Mouse (Mus musculus) forebrain, embryonic 11.5 days (tissue): Measurements from ENCODE around the gene Slc12a9. TPM values are rescaled to one million over a fixed set of nuclear protein-coding genes. Genes with fewer than 3 reads are reported as not detected.

ENCODE experiments used
- ATAC-seq: fragments of 200-750 bp; cut with Nextera tagmentation; replicated peaks from 2 replicates; pipeline ENCODE4 v1.8.0; 2017; ENCODE audit warnings: moderate TSS enrichment; ENCODE audit not compliant: low FRiP score
- DNase-seq: peaks from one replicate; pipeline ENCODE4 v3.0.0-alpha.2; 2017; ENCODE audit warnings: low spot score
- H3K27ac ChIP-seq: fragments of 300-500 bp; sonication (generic); 2 replicates; pipeline ENCODE4 v1.5.1; 2014; ENCODE audit warnings: low read depth, low read length
- H3K27me3 ChIP-seq: fragments of 300-500 bp; sonication (generic); 2 replicates; pipeline ENCODE4 v1.6.1; 2014; ENCODE audit warnings: mild to moderate bottlenecking, low read length, mixed read lengths; ENCODE audit not compliant: control insufficient read depth, insufficient read depth
- H3K36me3 ChIP-seq: fragments of 300-500 bp; sonication (generic); 2 replicates; pipeline ENCODE4 v1.6.1; 2014; ENCODE audit warnings: mild to moderate bottlenecking, low read length, moderate library complexity, mixed read lengths; ENCODE audit not compliant: control insufficient read depth, insufficient read depth
- H3K4me1 ChIP-seq: fragments of 300-500 bp; sonication (generic); replicated peaks from 2 replicates; pipeline ENCODE4 v1.6.1; 2014; ENCODE audit warnings: low read length, mixed read lengths; ENCODE audit not compliant: control insufficient read depth, insufficient read depth
- H3K4me2 ChIP-seq: fragments of 300-500 bp; sonication (generic); 2 replicates; pipeline ENCODE4 v1.6.1; 2014; ENCODE audit warnings: low read depth, mild to moderate bottlenecking, low read length, moderate library complexity, mixed read lengths; ENCODE audit not compliant: severe bottlenecking
- H3K4me3 ChIP-seq: fragments of 300-500 bp; sonication (generic); 2 replicates; pipeline ENCODE4 v1.5.1; 2014; ENCODE audit warnings: low read depth, low read length
- H3K9ac ChIP-seq: fragments of 300-500 bp; sonication (generic); 2 replicates; pipeline ENCODE4 v1.6.1; 2014; ENCODE audit warnings: low read length
- H3K9me3 ChIP-seq: fragments of 300-500 bp; sonication (generic); 2 replicates; pipeline ENCODE4 v1.6.1; 2016; ENCODE audit warnings: low read length, mixed read lengths; ENCODE audit not compliant: control insufficient read depth
- WGBS: fragments of 180-500 bp; shearing (Covaris S2); extraction: QIAGEN DNeasy Blood & Tissue Kit; methylation state at CpG from one replicate; pipeline ENCODE4 v1.1.7; 2014; 5-methylcytosine and 5-hydroxymethylcytosine counted together
- polyA plus RNA-seq: library from polyadenylated mRNA; unstranded; fragments of >200 nt; fragmentation: Nextera tagmentation; extraction: Ambion mirVana; gene quantifications from 2 replicates; pipeline ENCODE4 v1.2.1, GENCODE M21; 2014

Gene Slc12a9
- polyA plus RNA-seq, 1 experiment from 2014 or later: 10.5 TPM

DNA sequence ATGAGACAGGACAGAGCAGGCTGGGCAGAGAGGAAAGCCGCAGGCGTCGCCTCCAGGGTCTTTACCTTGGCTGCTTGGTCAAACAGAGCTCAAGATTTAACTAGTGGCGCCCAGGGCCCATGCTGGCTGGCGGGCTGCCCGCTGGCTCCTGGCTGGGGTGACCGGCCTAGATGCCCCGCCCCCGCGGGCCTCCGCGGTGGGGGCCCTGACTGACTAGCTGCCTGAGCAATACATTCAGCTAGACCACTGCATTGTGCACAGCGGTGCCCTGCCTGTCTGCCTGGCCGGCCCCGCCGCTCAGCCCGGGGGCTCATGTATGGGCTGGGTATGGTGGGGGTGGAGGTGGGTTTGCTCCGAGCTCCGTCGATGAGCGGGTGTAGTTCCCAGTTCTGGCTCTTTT lies 32.1 kb downstream of the Slc12a9 start:
- Histone ChIP-seq H3K4me3 (no peak overlapping the region), H3K9ac (no peak overlapping the region), H3K4me1 (peaks cover 7% of the 10 kb centered on the region), H3K27me3 (no peaks in the 10 kb centered on the region), H3K36me3 (peaks cover 42% of the 10 kb centered on the region), H3K27ac (no peak overlapping the region), H3K9me3 (no peaks in the 10 kb centered on the region), H3K4me2 (no peak overlapping the region)
- WGBS: 77% methylated on average over 21 of the region's 21 CpGs
- peak; percentile 68 for DNase-seq
- ATAC-seq: no peak

DNA sequence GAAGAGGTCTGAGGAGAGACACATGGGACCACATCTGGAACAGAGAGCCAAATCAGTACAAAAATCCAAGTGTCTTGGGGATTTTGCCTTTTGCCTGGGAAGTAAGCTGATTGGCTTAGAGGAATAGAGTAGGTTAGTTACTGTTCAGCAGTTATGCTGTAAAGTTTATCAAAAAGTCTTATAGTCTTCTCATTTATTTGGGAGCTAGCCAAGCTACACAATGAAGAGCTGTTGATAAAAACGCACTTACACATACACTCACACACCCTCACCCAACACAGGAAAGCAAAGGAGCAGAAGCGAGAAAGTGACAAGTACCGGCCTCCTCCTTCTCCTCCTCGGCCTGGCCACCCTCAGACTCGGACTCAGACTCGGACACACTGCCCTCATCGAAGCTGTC lies 34.2 kb downstream of the Slc12a9 start:
- WGBS: 90% methylated on average over 7 of the region's 7 CpGs

GRCm38 (mm10) chr5:137297126-137297525 lies 36.3 kb downstream of the Slc12a9 start:
- H3K4me3 ChIP-seq: no peak overlapping the region
- H3K36me3 ChIP-seq: peaks cover 40% of the 10 kb centered on the region
- 91% methylated on average over 14 of the region's 14 CpGs for WGBS
- H3K9ac ChIP-seq: no peak overlapping the region
- H3K4me1 ChIP-seq: peaks cover 6% of the 10 kb centered on the region; the same call in 1 of the 2 replicates
- H3K4me2 ChIP-seq: no peak overlapping the region
- ATAC-seq: no peak
- H3K9me3 ChIP-seq: no peaks in the 10 kb centered on the region
- no peak for DNase-seq
- H3K27me3 ChIP-seq: no peaks in the 10 kb centered on the region
- H3K27ac ChIP-seq: no peak overlapping the region

More for the DNA sequence above, 34.2 kb downstream of the Slc12a9 start:
- no peak overlapping the region for H3K4me2 ChIP-seq
- H3K9me3 ChIP-seq: no peaks in the 10 kb centered on the region
- no peak for ATAC-seq
- no peak overlapping the region for H3K27ac ChIP-seq
- no peaks in the 10 kb centered on the region for H3K27me3 ChIP-seq
- no peak overlapping the region for H3K4me3 ChIP-seq
- no peak for DNase-seq
- H3K36me3 ChIP-seq: peaks cover 45% of the 10 kb centered on the region
- peaks cover 6% of the 10 kb centered on the region; the same call in 1 of the 2 replicates for H3K4me1 ChIP-seq
- no peak overlapping the region for H3K9ac ChIP-seq

- no peak for ATAC-seq
- Histone ChIP-seq H3K9me3 (no peaks in the 10 kb centered on the region), H3K36me3 (peaks cover 38% of the 10 kb centered on the region), H3K4me1 (peaks cover 6% of the 10 kb centered on the region; the same call in 1 of the 2 replicates), H3K9ac (no peak overlapping the region), H3K4me2 (no peak overlapping the region), H3K27ac (no peak overlapping the region), H3K27me3 (peaks cover 4% of the 10 kb centered on the region), H3K4me3 (no peak overlapping the region)
- no peak for DNase-seq
- WGBS: 93% methylated on average over 15 of the region's 15 CpGs
Measured at GRCm38 (mm10) chr5:137295712-137296111, 37.7 kb downstream of the Slc12a9 start.

DNA sequence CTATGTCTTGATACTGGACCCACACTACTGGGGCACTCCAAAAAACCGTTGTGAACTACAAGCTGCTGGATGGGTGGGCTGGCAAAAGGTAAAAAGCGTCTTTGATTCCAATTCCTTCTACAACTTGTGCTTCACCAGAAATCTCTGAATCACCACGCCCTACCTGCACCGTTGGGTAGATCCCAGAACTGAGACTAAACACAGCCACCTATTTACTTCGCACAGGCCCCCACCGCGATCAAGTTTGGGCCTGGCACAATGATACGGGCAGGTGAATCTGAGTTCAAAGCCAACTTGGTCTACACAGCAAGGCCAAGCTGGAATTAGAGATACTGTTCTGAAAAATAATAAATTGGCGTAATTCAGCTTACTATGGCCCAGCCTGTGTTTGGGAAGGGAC lies 38.1 kb downstream of the Slc12a9 start:
- DNase-seq: no peak
- no peak overlapping the region; the same call in 1 of the 2 replicates for H3K27ac ChIP-seq
- 80% methylated on average over 9 of the region's 9 CpGs for WGBS
- H3K9ac ChIP-seq: peak overlapping the region; percentile 77
- peaks cover 6% of the 10 kb centered on the region; the same call in 1 of the 2 replicates for H3K4me1 ChIP-seq
- no peaks in the 10 kb centered on the region for H3K9me3 ChIP-seq
- no peak for ATAC-seq
- H3K27me3 ChIP-seq: peaks cover 8% of the 10 kb centered on the region
- peaks cover 36% of the 10 kb centered on the region for H3K36me3 ChIP-seq
- peak overlapping the region; percentile 98 for H3K4me2 ChIP-seq
- peak overlapping the region; percentile 54 for H3K4me3 ChIP-seq

- Histone ChIP-seq H3K4me1 (peaks cover 6% of the 10 kb centered on the region; the same call in 1 of the 2 replicates), H3K9me3 (no peaks in the 10 kb centered on the region), H3K36me3 (peaks cover 31% of the 10 kb centered on the region), H3K27me3 (peaks cover 14% of the 10 kb centered on the region), H3K27ac (peak overlapping the region; percentile 82), H3K9ac (peak overlapping the region; percentile 77), H3K4me2 (peak overlapping the region; percentile 98), H3K4me3 (peak overlapping the region; percentile 54)
- 10% methylated on average over 18 of the region's 18 CpGs for WGBS
- no peak for DNase-seq
- ATAC-seq: peak; percentile 57
Measured at GRCm38 (mm10) chr5:137294744-137295093, 38.7 kb downstream of the Slc12a9 start.

DNA sequence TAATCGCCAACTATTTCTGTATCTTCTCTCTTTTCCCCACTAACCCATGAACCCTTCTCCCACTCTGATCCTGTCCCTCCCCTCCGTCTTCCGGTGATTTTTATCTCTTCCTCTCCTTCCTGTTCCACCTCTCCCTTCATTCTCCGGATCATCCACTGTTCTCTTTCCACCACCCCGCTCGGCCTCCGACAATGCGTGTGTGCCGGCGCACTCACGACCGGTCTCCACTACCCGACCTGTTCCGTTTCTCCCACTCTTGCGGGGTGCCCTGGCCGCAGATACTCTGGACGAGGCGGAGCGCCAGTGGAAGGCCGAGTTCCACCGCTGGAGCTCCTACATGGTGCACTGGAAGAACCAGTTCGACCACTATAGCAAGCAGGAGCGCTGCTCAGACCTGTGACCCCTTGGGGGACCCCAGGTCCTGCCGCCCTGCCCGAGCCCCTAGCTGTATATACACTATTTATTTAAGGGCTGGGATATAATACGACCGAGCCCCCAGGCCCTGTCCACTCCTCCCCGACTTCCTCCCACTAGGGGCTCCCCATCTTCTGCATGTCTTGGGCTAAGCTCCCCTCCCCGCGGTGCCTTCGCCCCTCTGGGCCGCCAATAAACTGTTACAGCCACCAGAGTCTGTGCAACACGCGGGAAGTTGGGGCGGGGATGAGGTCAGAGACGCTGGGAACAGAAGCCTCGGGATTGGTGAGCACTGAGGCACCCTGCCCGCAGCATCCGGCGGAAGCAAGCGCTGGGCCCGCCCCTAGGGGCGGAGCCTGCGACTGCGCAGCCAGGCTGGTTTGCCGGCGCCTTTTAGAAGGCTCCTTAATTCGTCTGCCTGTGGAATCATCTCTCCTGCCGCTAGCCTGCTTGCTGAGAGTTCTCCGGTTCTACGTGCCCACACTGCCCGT lies 39.3 kb downstream of the Slc12a9 start, which contains the start of gene Ufsp1:
Gene Ufsp1, plus strand, starts transcription at position 791 of the 905 bp plus-strand sequence.
- WGBS: under 1% methylated on average over 52 of the region's 52 CpGs
- ATAC-seq (peak; percentile 95), DNase-seq (peak; percentile 97)
- Histone ChIP-seq H3K9me3 (no peaks in the 10 kb centered on the region), H3K4me3 (peak within 1 kb of the TSS; percentile 54), H3K27me3 (peaks cover 20% of the 10 kb centered on the region), H3K9ac (peak within 1 kb of the TSS; percentile 77), H3K27ac (peak within 1 kb of the TSS; percentile 82), H3K36me3 (peaks cover 26% of the 10 kb centered on the region), H3K4me1 (peaks cover 6% of the 10 kb centered on the region; the same call in 1 of the 2 replicates), H3K4me2 (peak within 1 kb of the TSS; percentile 98)

DNA sequence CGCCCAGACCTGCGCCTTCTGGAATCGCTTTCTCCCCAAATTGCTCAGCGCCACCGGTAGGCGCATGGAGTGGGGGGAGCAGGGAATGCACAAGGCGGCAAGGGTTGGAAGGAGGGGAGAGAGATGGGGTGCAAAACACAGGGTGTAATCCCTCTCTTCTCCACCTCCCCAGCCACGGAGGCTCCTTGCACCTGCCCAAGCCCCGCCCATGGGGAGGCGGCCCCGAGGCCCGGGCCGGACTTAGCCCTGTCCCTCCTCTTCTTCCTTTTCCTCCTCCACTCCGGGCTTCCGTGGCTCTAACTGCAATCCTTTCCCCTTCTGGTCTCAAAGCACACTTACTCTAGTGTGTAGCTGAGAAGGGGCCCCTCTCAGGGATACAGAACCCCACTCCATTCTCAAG lies 40.1 kb downstream of the Slc12a9 start:
- peaks cover 25% of the 10 kb centered on the region for H3K27me3 ChIP-seq
- H3K9ac ChIP-seq: peak overlapping the region; percentile 77
- H3K27ac ChIP-seq: no peak overlapping the region
- WGBS: 0% methylated on average over 15 of the region's 15 CpGs
- ATAC-seq: peak; percentile 34
- H3K4me2 ChIP-seq: peak overlapping the region; percentile 98
- DNase-seq: peak; percentile 84
- H3K4me3 ChIP-seq: peak overlapping the region; percentile 54
- H3K9me3 ChIP-seq: no peaks in the 10 kb centered on the region
- H3K4me1 ChIP-seq: peaks cover 9% of the 10 kb centered on the region
- H3K36me3 ChIP-seq: peaks cover 20% of the 10 kb centered on the region
